Mouse (Mus musculus) stomach, embryonic 15.5 days (tissue): ENCODE measurements around the gene Dusp2. TPM values are rescaled to one million over a fixed set of nuclear protein-coding genes. Genes with fewer than 3 reads are reported as not detected.

Source experiments
- ATAC-seq: fragments of 200-750 bp; cut with Nextera tagmentation; 2 replicates; pipeline ENCODE4 v1.8.0; 2017; ENCODE audit warnings: low read depth, moderate number of reproducible peaks, moderate TSS enrichment; ENCODE audit not compliant: insufficient read depth, low FRiP score
- H3K27ac ChIP-seq: fragments of 300-500 bp; sonication (generic); 2 replicates; pipeline ENCODE4 v1.5.1; 2015; ENCODE audit warnings: mild to moderate bottlenecking, inconsistent platforms
- H3K27me3 ChIP-seq: fragments of 300-500 bp; sonication (generic); replicated peaks from 2 replicates; pipeline ENCODE4 v1.6.1; 2015; ENCODE audit warnings: inconsistent platforms
- H3K36me3 ChIP-seq: fragments of 300-500 bp; sonication (generic); 2 replicates; pipeline ENCODE4 v1.6.1; 2015; ENCODE audit warnings: inconsistent platforms
- H3K4me1 ChIP-seq: fragments of 300-500 bp; sonication (generic); 2 replicates; pipeline ENCODE4 v1.6.1; 2015; ENCODE audit warnings: inconsistent platforms
- H3K4me2 ChIP-seq: fragments of 300-500 bp; sonication (generic); 2 replicates; pipeline ENCODE4 v1.6.1; 2015; ENCODE audit warnings: mild to moderate bottlenecking, inconsistent platforms
- H3K4me3 ChIP-seq: fragments of 300-500 bp; sonication (generic); replicated peaks from 2 replicates; pipeline ENCODE4 v1.5.1; 2015; ENCODE audit warnings: inconsistent platforms
- H3K9ac ChIP-seq: fragments of 300-500 bp; sonication (generic); 2 replicates; pipeline ENCODE4 v1.6.1; 2015; ENCODE audit warnings: inconsistent platforms
- H3K9me3 ChIP-seq: fragments of 300-500 bp; sonication (generic); 2 replicates; pipeline ENCODE4 v1.6.1; 2016; ENCODE audit warnings: inconsistent platforms
- WGBS: fragments of 180-500 bp; shearing (Covaris S2); methylation state at CpG from one replicate; pipeline ENCODE4 v1.1.7; 2015; 5-methylcytosine and 5-hydroxymethylcytosine counted together
- polyA plus RNA-seq: library from polyadenylated mRNA; unstranded; fragments of >200 nt; fragmentation: Nextera tagmentation; extraction: Ambion mirVana; gene quantifications from 2 replicates; pipeline ENCODE4 v1.2.1, GENCODE M21; 2015

Dusp2 gene
- polyA plus RNA-seq, 1 experiment from 2014 or later: 6.4 TPM

DNA sequence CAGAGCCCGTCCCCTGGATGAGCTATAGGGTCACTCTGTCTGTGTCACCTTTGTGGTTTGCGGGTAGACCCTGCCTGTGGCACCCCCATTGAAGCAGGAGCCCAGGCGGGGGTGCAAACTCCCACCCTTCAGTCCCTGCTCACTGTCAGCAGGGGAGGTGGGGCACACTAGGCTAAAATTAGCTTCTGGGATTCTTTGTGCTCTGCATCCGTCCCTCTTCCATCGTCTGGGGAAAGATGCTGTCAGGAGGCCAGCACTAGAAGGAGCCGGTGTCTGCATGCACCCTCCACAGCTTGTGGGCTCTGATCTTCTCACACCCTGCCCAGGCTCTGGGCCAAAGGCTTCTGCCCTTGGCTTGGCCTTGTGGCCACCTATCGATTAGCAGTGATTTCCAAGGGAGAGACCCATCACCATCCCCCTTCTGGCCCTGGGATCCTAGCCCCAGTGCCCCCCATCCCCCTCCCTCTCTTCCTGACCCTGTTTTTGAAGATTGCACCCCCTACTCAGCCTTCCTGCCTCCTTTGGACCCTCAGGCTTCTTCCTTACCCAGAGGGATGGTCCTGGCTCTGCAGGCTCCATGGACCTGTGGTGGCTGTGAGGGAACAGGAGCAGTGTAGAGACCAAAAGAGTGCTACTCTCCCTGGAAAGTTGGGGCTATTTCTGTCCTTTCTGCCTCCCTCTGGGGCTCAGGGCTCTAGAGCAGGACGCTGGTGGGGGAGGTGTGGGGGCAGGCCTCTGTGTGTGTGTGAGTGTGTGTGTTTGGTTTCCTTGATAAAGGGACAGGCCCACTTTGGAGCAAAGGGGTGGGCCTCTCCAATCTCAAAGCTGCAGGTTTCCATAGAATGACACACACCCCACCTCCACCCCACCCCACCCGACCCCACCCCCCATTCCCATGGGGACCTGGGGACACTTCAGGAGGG lies 34.9 kb downstream of the Dusp2 start:
- H3K36me3 ChIP-seq: no peaks in the 10 kb centered on the region
- no peaks in the 10 kb centered on the region for H3K9me3 ChIP-seq
- peak overlapping the region; percentile 8 for H3K4me2 ChIP-seq
- peak overlapping the region; percentile 57; the same call in 1 of the 2 replicates for H3K27ac ChIP-seq
- peaks cover 14% of the 10 kb centered on the region for H3K4me1 ChIP-seq
- peaks cover 8% of the 10 kb centered on the region; the same call in 1 of the 2 replicates for H3K27me3 ChIP-seq
- no peak overlapping the region for H3K9ac ChIP-seq
- ATAC-seq: peak; percentile 90
- H3K4me3 ChIP-seq: no peak overlapping the region
- 26% methylated on average over 9 of the region's 9 CpGs for WGBS

DNA sequence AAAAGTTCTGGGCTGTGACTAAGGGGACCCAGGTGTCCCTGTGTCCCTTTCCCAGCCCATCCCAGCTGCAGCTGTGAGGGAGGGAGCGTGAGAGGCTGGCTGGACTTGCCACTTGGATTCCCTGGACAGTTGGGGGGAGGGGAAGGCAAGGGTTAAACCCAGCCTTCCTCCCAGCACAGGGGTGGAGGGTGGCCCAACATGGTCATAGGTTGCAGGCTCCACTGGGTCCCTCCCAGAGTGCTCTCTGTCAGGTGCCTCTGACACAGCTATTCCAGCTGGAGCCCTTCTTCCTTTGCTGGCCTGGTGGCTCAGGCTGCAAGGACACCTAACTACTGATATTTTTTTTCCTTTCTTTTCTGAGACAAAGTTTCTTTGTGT lies 35.5 kb downstream of the Dusp2 start:
- Histone ChIP-seq H3K9me3 (no peaks in the 10 kb centered on the region), H3K9ac (no peak overlapping the region), H3K36me3 (no peaks in the 10 kb centered on the region), H3K4me2 (peak overlapping the region; percentile 8), H3K27ac (0 out of 2 replicates have a peak overlapping the region, but pooled peaks have one; percentile 35), H3K27me3 (0 out of 2 replicates have a peak, but pooled peaks cover 2% of the 10 kb centered on the region), H3K4me1 (peaks cover 14% of the 10 kb centered on the region), H3K4me3 (no peak overlapping the region)
- WGBS: no CpG with 5 or more reads among the region's 1 CpGs
- peak; percentile 80 for ATAC-seq

DNA sequence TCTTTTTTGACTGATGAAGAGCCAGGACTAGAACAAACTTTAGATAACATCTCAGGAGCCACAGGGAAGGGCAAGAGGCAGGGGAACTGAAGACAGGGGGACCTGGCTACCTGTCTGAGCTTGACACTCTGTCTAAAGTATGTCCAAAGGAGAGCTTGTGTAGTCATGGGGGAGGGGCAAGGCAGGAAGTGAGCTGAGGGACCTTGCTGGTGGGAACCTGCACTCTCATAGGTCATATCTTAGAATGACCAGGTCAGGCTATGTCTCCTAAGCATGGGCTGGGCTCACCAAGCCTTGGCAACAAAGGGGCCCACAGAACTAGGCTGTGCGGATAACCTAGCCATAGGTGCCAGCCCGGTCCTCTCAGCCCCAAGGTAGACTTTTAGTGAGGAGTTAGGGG lies 36.1 kb downstream of the Dusp2 start:
- Histone ChIP-seq H3K4me2 (no peak overlapping the region), H3K27me3 (no peaks in the 10 kb centered on the region), H3K27ac (0 out of 2 replicates have a peak overlapping the region, but pooled peaks have one; percentile 35), H3K9ac (no peak overlapping the region), H3K36me3 (no peaks in the 10 kb centered on the region), H3K4me3 (no peak overlapping the region), H3K9me3 (no peaks in the 10 kb centered on the region), H3K4me1 (peaks cover 14% of the 10 kb centered on the region)
- ATAC-seq: no peak
- WGBS: 87% methylated on average over 2 of the region's 2 CpGs

DNA sequence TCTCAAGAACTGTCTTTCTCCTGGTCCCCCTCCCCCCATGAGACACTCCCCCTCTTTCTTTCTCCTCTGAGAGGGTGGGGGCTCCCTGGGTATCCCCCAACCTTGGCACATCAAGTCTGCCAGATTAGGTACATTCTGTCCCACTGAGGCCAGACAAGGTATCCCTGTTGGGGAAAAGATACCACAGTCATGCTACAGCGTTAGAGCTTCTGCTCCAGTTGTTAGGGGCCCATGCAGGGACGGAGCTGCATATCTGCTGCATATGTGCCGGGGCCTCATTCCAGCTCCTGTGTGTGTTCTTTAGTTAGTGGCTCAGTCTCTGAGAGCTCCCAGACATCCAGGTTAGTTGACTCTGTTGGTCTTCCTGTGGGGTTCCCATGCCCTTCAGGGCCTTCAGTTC lies 38.2 kb downstream of the Dusp2 start:
- H3K36me3 ChIP-seq: no peaks in the 10 kb centered on the region
- H3K9ac ChIP-seq: no peak overlapping the region
- ATAC-seq: no peak
- no peak overlapping the region for H3K4me2 ChIP-seq
- no peaks in the 10 kb centered on the region for H3K27me3 ChIP-seq
- H3K27ac ChIP-seq: no peak overlapping the region
- no peaks in the 10 kb centered on the region for H3K9me3 ChIP-seq
- WGBS: 87% methylated on average over 3 of the region's 3 CpGs
- no peak overlapping the region for H3K4me3 ChIP-seq
- peaks cover 17% of the 10 kb centered on the region for H3K4me1 ChIP-seq

DNA sequence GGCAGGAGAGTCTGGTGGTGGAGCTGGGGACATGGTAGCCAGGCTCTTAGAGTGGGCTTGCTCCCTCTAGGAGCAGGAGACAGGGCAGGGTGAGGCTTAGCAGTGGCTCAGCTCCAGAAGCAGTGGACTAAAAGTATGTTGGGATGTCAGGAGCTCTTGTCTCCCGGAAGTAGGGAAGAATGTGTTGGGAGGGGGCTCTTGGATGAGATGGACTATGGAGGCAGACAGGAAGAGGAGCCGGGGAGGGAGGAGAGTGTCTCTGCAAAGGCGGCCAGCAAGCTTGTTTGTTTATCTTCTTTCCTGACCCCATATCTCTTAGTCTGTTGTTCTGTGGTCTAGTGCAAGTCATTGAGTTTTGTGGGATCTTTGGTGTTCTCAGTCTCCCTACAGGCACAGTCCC lies 39.1 kb downstream of the Dusp2 start:
- no peak for ATAC-seq
- no peak overlapping the region for H3K4me3 ChIP-seq
- H3K27me3 ChIP-seq: no peaks in the 10 kb centered on the region
- no peak overlapping the region for H3K9ac ChIP-seq
- no peaks in the 10 kb centered on the region for H3K36me3 ChIP-seq
- 46% methylated on average over 3 of the region's 3 CpGs for WGBS
- no peaks in the 10 kb centered on the region for H3K9me3 ChIP-seq
- peaks cover 12% of the 10 kb centered on the region; the same call in 1 of the 2 replicates for H3K4me1 ChIP-seq
- H3K27ac ChIP-seq: no peak overlapping the region
- H3K4me2 ChIP-seq: no peak overlapping the region

DNA sequence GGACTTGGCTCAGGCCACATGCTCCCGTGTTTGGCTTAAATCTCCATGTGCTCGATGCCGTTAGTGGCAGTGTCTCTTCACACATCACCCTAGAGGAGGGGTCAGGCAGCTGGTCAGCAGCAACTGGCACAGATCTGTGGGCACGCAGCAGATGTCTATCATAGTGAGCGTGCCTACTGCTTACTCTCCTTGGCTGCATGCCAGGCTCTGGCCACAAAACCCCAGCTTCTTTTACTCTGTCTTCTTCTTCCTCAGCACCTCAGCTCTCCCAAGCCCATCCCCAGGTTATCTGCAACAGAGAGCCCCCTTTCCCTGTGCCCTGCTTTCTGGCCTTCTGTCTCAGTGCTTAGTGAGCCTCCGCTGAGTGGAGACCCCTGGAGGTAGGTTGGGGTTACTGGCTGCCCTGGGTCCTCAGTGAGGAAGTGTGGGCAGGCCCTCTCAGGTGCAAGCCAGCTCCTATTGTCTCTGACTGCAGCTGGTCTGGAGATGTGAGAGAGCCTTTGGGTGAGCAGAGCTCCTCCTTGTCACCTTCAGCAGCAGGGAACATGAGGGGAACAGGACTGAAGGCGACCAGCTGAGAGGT lies 39.9 kb downstream of the Dusp2 start:
- Histone ChIP-seq H3K4me2 (no peak overlapping the region), H3K27me3 (no peaks in the 10 kb centered on the region), H3K9ac (no peak overlapping the region), H3K27ac (no peak overlapping the region), H3K4me1 (peaks cover 6% of the 10 kb centered on the region; the same call in 1 of the 2 replicates), H3K36me3 (no peaks in the 10 kb centered on the region), H3K9me3 (no peaks in the 10 kb centered on the region), H3K4me3 (no peak overlapping the region)
- ATAC-seq: no peak
- WGBS: 54% methylated on average over 7 of the region's 7 CpGs

DNA sequence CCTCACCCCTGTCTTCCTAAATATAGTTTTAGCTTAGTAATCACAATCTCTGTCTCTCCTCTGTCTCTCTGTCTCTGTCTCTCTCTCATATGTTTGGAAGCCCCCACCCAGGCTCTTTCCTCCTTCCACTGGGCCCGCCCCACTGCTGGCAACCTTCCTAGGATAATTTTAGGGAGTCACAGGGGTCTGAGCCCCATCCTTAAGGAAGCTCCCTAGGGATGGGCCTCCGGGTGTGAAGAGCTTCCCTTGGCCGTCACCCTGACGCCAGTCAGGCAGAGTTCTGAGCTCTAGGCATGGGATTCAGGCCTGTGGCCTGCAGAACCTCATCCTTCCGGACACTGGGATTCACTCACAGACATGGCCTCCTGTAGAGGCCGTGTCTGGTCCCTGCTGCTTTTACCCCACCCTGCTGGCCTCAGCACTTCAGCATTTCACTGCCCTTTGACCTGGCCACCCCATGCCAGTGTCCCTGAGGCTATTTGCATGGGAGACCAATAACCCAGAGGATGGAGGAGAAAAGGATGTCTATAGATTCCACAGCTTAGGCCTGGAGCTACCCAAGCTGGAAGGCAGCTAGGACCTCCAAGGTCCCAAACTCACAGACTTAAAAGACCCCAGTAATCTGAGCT lies 40.6 kb downstream of the Dusp2 start:
- ATAC-seq: no peak
- no peak overlapping the region for H3K27ac ChIP-seq
- peaks cover 3% of the 10 kb centered on the region; the same call in 1 of the 2 replicates for H3K4me1 ChIP-seq
- no peaks in the 10 kb centered on the region for H3K27me3 ChIP-seq
- H3K9ac ChIP-seq: no peak overlapping the region
- no peak overlapping the region for H3K4me2 ChIP-seq
- no peaks in the 10 kb centered on the region for H3K9me3 ChIP-seq
- 71% methylated on average over 6 of the region's 6 CpGs for WGBS
- no peak overlapping the region for H3K4me3 ChIP-seq
- H3K36me3 ChIP-seq: no peaks in the 10 kb centered on the region

DNA sequence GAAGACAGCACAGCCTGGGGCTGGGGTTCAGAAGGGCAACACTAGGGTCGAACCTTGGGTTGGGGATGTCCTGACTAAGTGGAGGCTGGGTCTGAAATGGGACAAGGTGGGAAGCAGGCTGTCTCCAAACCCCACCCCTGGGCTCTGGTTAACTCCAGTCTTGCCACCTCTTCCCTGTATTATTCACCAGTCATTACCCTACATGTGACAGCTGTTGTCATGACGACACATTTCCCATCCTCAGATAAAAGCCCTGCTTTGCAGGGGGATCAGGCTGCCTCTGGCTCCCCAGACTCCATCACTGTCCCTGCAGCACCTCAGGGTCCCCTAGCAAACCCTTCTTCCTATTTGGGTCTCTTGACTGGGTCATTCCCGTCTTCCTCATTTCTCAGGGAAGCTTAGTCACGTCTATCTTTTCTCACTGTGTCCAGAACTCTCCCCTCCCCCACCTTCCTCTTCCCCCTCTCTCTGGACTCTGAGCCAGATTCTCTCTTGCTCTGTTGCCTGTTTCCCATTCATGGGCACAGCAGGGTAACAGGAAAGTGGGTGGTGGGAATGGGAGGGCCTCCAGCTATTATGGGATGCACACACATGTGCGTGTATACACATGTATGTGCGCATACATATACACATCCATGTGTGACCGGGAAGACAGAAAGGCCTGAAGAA lies 42.1 kb downstream of the Dusp2 start:
- Histone ChIP-seq H3K4me3 (no peak overlapping the region), H3K4me1 (peaks cover 3% of the 10 kb centered on the region; the same call in 1 of the 2 replicates), H3K27me3 (no peaks in the 10 kb centered on the region), H3K9me3 (no peaks in the 10 kb centered on the region), H3K4me2 (no peak overlapping the region), H3K36me3 (no peaks in the 10 kb centered on the region), H3K9ac (no peak overlapping the region), H3K27ac (no peak overlapping the region)
- WGBS: 63% methylated on average over 7 of the region's 7 CpGs
- ATAC-seq: no peak

DNA sequence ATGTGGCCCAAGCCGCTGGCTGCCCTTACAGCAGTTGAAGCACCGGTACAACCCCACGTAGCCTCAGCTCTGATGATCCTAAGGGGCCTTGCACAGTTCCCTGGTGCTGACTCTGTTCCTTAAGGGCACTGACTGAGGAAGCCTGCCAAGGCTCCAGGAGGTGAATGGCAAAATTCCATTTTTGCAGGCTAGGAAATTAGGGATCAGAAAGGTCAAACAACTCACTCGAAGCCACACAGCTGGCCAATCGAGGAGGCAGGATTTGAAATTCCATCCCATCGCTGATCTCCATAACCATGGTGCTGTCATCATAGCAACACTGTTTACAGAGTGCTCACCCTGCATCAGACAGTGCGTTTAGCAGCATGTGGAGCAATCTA lies 42.6 kb downstream of the Dusp2 start:
- Histone ChIP-seq H3K4me1 (peaks cover 3% of the 10 kb centered on the region; the same call in 1 of the 2 replicates), H3K4me2 (no peak overlapping the region), H3K9ac (no peak overlapping the region), H3K36me3 (no peaks in the 10 kb centered on the region), H3K27me3 (no peaks in the 10 kb centered on the region), H3K9me3 (no peaks in the 10 kb centered on the region), H3K27ac (no peak overlapping the region), H3K4me3 (no peak overlapping the region)
- WGBS: 39% methylated on average over 7 of the region's 7 CpGs
- no peak for ATAC-seq

DNA sequence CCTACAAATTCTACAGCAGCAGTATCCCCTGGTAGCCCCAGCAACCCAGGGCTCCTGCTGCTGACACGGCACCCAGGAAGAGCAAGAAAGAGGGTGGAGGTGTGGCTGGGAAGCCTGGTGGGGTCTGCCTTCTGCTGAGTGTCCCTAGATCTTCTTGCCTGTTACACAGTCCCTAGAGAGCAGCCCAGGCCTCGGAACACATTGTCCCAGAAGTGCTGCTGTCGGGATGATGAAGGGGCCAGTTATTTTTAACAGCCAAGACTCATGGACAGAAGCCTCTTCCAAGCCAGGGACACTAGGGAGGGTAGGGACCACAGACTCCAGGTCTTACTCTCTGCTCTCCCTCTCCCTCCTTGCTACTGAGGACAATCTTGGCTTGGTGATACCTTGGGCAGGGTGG lies 43.3 kb downstream of the Dusp2 start:
- H3K27me3 ChIP-seq: no peaks in the 10 kb centered on the region
- H3K4me1 ChIP-seq: peaks cover 3% of the 10 kb centered on the region; the same call in 1 of the 2 replicates
- no peaks in the 10 kb centered on the region for H3K36me3 ChIP-seq
- H3K9ac ChIP-seq: no peak overlapping the region
- ATAC-seq: no peak
- WGBS: 63% methylated on average over 3 of the region's 3 CpGs
- no peak overlapping the region for H3K27ac ChIP-seq
- no peak overlapping the region for H3K4me2 ChIP-seq
- H3K4me3 ChIP-seq: no peak overlapping the region
- no peaks in the 10 kb centered on the region for H3K9me3 ChIP-seq

DNA sequence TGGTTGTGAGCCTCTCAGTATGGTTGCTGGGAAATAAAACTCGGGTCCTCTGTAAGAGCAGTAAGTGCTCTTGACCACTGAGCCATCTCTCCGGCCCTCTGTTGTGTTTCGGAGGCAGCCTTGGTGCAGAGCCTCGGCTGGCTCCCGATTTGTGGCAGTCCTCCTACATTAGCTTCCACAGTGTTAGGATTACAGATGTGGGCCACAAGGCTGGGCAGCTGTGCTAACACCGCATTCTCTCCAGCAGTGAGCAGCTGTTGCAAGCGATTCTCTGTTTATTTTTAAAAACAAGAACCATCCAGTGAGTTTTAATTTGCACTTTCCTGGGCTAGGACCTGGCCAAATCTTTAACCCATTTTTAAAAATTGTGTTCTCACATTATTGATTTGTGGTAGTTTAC lies 47.9 kb downstream of the Dusp2 start:
- 42% methylated on average over 7 of the region's 7 CpGs for WGBS
- H3K4me3 ChIP-seq: no peak overlapping the region
- no peaks in the 10 kb centered on the region for H3K4me1 ChIP-seq
- no peak overlapping the region for H3K9ac ChIP-seq
- no peaks in the 10 kb centered on the region for H3K27me3 ChIP-seq
- no peak overlapping the region for H3K4me2 ChIP-seq
- ATAC-seq: no peak
- no peak overlapping the region for H3K27ac ChIP-seq
- H3K36me3 ChIP-seq: no peaks in the 10 kb centered on the region
- no peaks in the 10 kb centered on the region for H3K9me3 ChIP-seq
